Mouse (Mus musculus): ENCODE measurements around the gene Fscn2. TPM values are rescaled to one million over a fixed set of nuclear protein-coding genes. Genes with fewer than 3 reads are reported as not detected.
"Not testable (repeated sequence)": the region's sequence is repeated elsewhere in the genome, so short reads cannot be mapped to it uniquely, and the experiment has no call there.

Gene Fscn2
- polyA plus RNA-seq, 1 experiment from 2014 or later, result 0.91 TPM

DNA sequence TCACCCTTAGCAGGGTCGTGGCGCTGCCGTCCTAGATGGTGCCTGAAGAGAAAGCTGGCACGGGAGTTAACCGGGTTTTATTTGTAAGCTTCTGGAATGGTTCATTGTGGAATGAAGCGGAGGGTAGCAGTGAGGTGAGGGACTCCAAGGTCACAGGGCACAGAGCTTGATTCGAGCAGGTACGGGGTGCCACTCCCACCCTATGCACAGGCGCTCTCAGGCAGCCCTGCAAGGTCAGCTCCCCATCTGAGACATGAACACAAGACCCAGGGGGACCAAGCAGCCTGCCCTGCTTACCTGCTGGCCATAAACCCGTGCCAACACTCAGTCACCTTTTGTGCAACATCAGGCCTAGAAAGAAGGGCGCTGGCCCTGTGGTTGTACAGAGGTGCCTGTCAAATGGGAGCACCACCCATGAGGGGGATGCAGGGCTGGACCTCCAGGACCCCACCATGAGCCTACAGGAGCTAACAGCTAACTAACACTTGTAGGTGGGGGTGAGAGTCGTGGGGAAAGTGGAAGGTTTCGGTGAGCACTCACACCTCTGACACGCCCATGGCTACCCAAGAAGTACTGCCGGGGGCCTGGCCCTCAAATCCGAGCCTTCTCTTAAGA is 11.9 kb upstream of the Fscn2 start:
- Histone ChIP-seq H3K4me3 (ENCODE audit: low read length) (peak overlapping the region; percentile 98), H3K36me3 (ENCODE audit: control insufficient read depth, insufficient read depth) (peaks cover 10% of the 10 kb centered on the region), H3K27me3 (ENCODE audit: control insufficient read depth, insufficient read depth, low read length) (no peaks in the 10 kb centered on the region), H3K4me1 (ENCODE audit: control insufficient read depth, insufficient read depth, low read length) (peaks cover 36% of the 10 kb centered on the region), H3K9me3 (replicated peaks; ENCODE audit: control insufficient read depth, low read length) (no peaks in the 10 kb centered on the region), H3K27ac (ENCODE audit: low read length) (peak overlapping the region; percentile 100), H3K4me2 (ENCODE audit: low read depth, low read length) (peak overlapping the region; percentile 95), H3K9ac (ENCODE audit: low read length) (peak overlapping the region; percentile 100)
- no peak for ATAC-seq (replicated peaks; ENCODE audit: extremely low read depth, insufficient read depth, low FRiP score)
- 5% methylated on average over 16 of the region's 16 CpGs for WGBS

- ATAC-seq (replicated peaks; ENCODE audit: extremely low read depth, insufficient read depth, low FRiP score), result peak; percentile 82
Measured at GRCm38 (mm10) chr11:120349986-120350702, 11.2 kb upstream of the Fscn2 start.

GRCm38 (mm10) chr11:120350711-120351110 is 10.6 kb upstream of the Fscn2 start:
- no peak for ATAC-seq (replicated peaks; ENCODE audit: extremely low read depth, insufficient read depth, low FRiP score)
- H3K4me1 ChIP-seq (ENCODE audit: control insufficient read depth, insufficient read depth, low read length), result peaks cover 38% of the 10 kb centered on the region
- H3K4me3 ChIP-seq (ENCODE audit: low read length), result peak overlapping the region; percentile 98
- H3K4me2 ChIP-seq (ENCODE audit: low read depth, low read length), result peak overlapping the region; percentile 95
- H3K36me3 ChIP-seq (ENCODE audit: control insufficient read depth, insufficient read depth), result peaks cover 3% of the 10 kb centered on the region; the same call in 1 of the 2 replicates
- H3K27me3 ChIP-seq (ENCODE audit: control insufficient read depth, insufficient read depth, low read length), result no peaks in the 10 kb centered on the region
- H3K9me3 ChIP-seq (replicated peaks; ENCODE audit: control insufficient read depth, low read length), result no peaks in the 10 kb centered on the region
- WGBS, result 14% methylated on average over 11 of the region's 11 CpGs
- H3K27ac ChIP-seq (ENCODE audit: low read length), result peak overlapping the region; percentile 100
- peak overlapping the region; percentile 100 for H3K9ac ChIP-seq (ENCODE audit: low read length)

More at GRCm38 (mm10) chr11:120349986-120350702, 11.2 kb upstream of the Fscn2 start:
- peak overlapping the region; percentile 100 for H3K27ac ChIP-seq (ENCODE audit: low read length)
- H3K4me2 ChIP-seq (ENCODE audit: low read depth, low read length), result peak overlapping the region; percentile 95
- peak overlapping the region; percentile 98 for H3K4me3 ChIP-seq (ENCODE audit: low read length)
- no peaks in the 10 kb centered on the region for H3K27me3 ChIP-seq (ENCODE audit: control insufficient read depth, insufficient read depth, low read length)
- H3K4me1 ChIP-seq (ENCODE audit: control insufficient read depth, insufficient read depth, low read length), result peaks cover 38% of the 10 kb centered on the region
- WGBS, result under 1% methylated on average over 66 of the region's 68 CpGs
- peaks cover 7% of the 10 kb centered on the region for H3K36me3 ChIP-seq (ENCODE audit: control insufficient read depth, insufficient read depth)
- no peaks in the 10 kb centered on the region for H3K9me3 ChIP-seq (replicated peaks; ENCODE audit: control insufficient read depth, low read length)
- H3K9ac ChIP-seq (ENCODE audit: low read length), result peak overlapping the region; percentile 100

DNA sequence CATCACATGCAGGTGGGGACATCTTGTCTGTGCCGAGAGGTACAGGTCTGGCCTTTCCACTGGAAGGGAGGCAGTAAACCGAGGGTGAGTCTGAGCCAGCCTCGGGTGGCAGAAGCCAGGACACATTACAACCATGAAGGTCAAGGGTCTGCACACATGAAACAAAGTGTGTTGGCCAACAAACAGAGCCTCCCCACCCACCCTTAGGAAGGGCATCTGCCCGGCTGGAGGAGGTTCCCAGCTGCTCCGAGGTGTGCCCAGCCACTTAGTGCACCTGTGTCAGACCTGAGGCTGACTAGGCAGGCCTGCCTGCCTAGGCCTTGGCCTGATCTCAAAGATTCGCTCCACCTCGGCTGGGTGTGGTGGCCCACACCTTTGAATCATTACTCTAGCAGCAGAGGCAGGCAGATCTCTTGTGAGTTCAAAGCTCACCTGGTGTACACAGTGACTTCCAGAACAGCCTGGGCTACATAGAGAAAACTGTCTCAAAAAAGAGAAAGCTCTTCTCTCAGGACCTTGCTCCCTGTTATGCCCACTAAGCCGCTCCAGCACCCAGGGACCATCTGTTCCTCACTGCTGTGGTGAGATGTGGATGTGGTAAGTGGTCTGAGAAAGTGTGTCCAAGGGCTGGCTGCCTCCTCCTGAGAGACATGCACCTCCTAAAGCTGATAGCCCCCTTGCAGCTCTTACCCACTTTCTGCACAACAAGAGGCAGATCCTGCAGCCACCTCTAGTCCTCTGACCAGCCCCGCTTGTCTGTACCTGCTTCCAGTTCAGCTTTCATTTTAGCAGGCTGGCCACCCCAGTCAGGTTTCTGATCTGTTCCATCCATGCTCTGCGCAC is 9.9 kb upstream of the Fscn2 start:
- Histone ChIP-seq H3K36me3 (ENCODE audit: control insufficient read depth, insufficient read depth) (peaks cover 3% of the 10 kb centered on the region; the same call in 1 of the 2 replicates), H3K27ac (ENCODE audit: low read length) (peak overlapping the region; percentile 100), H3K4me1 (ENCODE audit: control insufficient read depth, insufficient read depth, low read length) (peaks cover 38% of the 10 kb centered on the region), H3K9ac (ENCODE audit: low read length) (peak overlapping the region; percentile 100), H3K27me3 (ENCODE audit: control insufficient read depth, insufficient read depth, low read length) (no peaks in the 10 kb centered on the region), H3K4me2 (ENCODE audit: low read depth, low read length) (peak overlapping the region; percentile 95), H3K9me3 (replicated peaks; ENCODE audit: control insufficient read depth, low read length) (no peaks in the 10 kb centered on the region), H3K4me3 (ENCODE audit: low read length) (0 out of 2 replicates have a peak overlapping the region, but pooled peaks have one; percentile 98)
- no peak for ATAC-seq (replicated peaks; ENCODE audit: extremely low read depth, insufficient read depth, low FRiP score)
- 77% methylated on average over 10 of the region's 10 CpGs for WGBS

GRCm38 (mm10) chr11:120352093-120352350 is 9.3 kb upstream of the Fscn2 start:
- not testable (repeated sequence) for H3K27me3 ChIP-seq (ENCODE audit: control insufficient read depth, insufficient read depth, low read length); H3K36me3 ChIP-seq (ENCODE audit: control insufficient read depth, insufficient read depth); ATAC-seq (replicated peaks; ENCODE audit: extremely low read depth, insufficient read depth, low FRiP score); H3K4me2 ChIP-seq (ENCODE audit: low read depth, low read length); H3K4me3 ChIP-seq (ENCODE audit: low read length); H3K9me3 ChIP-seq (replicated peaks; ENCODE audit: control insufficient read depth, low read length)
- Histone ChIP-seq H3K4me1 (ENCODE audit: control insufficient read depth, insufficient read depth, low read length) (peaks cover 38% of the 10 kb centered on the region), H3K27ac (ENCODE audit: low read length) (peak overlapping the region; percentile 100), H3K9ac (ENCODE audit: low read length) (peak overlapping the region; percentile 7; the same call in 1 of the 2 replicates)
- WGBS, result 87% methylated on average over 5 of the region's 5 CpGs

GRCm38 (mm10) chr11:120352571-120353290 is 8.6 kb upstream of the Fscn2 start:
- no peak for ATAC-seq (replicated peaks; ENCODE audit: extremely low read depth, insufficient read depth, low FRiP score)
- peak overlapping the region; percentile 88 for H3K27ac ChIP-seq (ENCODE audit: low read length)
- peak overlapping the region; percentile 71 for H3K9ac ChIP-seq (ENCODE audit: low read length)
- H3K4me3 ChIP-seq (ENCODE audit: low read length), result no peak overlapping the region
- no peaks in the 10 kb centered on the region for H3K9me3 ChIP-seq (replicated peaks; ENCODE audit: control insufficient read depth, low read length)
- no peaks in the 10 kb centered on the region for H3K27me3 ChIP-seq (ENCODE audit: control insufficient read depth, insufficient read depth, low read length)
- H3K4me2 ChIP-seq (ENCODE audit: low read depth, low read length), result peak overlapping the region; percentile 66
- WGBS, result 53% methylated on average over 13 of the region's 13 CpGs
- H3K36me3 ChIP-seq (ENCODE audit: control insufficient read depth, insufficient read depth), result no peaks in the 10 kb centered on the region
- H3K4me1 ChIP-seq (ENCODE audit: control insufficient read depth, insufficient read depth, low read length), result peaks cover 45% of the 10 kb centered on the region

DNA sequence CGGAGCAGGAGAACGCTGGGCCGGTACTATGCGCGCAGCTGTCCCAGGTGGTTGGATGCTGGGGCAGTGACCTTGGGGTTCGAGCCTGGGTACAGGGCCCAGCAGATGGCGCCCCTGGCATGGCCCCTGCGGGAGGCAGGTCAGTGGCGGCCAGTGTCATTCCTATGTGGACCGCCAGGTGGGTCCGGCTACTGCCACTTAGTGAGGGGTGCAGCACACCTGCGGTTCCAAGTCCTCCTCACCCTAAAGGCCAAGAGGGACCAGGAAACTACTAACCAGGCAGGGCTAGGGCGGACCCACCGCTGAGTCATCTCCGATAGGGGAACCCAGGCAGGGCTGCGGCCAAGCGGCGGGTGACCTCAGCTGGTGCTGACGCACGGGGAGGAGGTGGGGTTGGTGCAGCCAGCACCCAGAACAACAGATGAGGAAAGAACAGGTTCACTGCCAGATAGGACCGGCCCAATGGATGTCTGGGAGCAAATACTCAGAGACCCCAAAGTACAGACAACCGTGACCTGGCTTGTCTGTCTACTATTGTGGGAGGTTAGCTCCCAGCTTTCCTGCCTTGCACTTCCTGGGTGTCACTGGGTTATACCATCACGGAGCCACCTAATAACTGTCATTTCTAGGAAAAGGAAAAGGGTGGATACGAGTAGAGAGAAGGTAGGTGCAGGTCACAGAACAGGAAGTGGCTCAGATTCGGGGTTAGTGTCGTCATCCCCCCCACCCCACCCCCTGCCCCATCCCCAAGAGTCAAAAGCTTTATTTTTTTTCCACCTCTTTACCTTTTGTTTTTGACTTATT is 7.6 kb upstream of the Fscn2 start:
- no peaks in the 10 kb centered on the region for H3K9me3 ChIP-seq (replicated peaks; ENCODE audit: control insufficient read depth, low read length)
- WGBS, result 12% methylated on average over 26 of the region's 26 CpGs
- 0 out of 2 replicates have a peak, but pooled peaks have one; percentile 0 for ATAC-seq (replicated peaks; ENCODE audit: extremely low read depth, insufficient read depth, low FRiP score)
- peaks cover 55% of the 10 kb centered on the region for H3K4me1 ChIP-seq (ENCODE audit: control insufficient read depth, insufficient read depth, low read length)
- peak overlapping the region; percentile 88 for H3K27ac ChIP-seq (ENCODE audit: low read length)
- H3K27me3 ChIP-seq (ENCODE audit: control insufficient read depth, insufficient read depth, low read length), result no peaks in the 10 kb centered on the region
- peak overlapping the region; percentile 39 for H3K4me3 ChIP-seq (ENCODE audit: low read length)
- H3K9ac ChIP-seq (ENCODE audit: low read length), result peak overlapping the region; percentile 71
- H3K36me3 ChIP-seq (ENCODE audit: control insufficient read depth, insufficient read depth), result no peaks in the 10 kb centered on the region
- peak overlapping the region; percentile 66 for H3K4me2 ChIP-seq (ENCODE audit: low read depth, low read length)

All from heart, embryonic 16.5 days (tissue).